Mouse (Mus musculus) adrenal gland, postnatal 4 days (tissue): ENCODE data around the gene Slc4a7. TPM values are rescaled to one million over a fixed set of nuclear protein-coding genes. Genes with fewer than 3 reads are reported as not detected.
"Not testable (repeated sequence)": the region's sequence is repeated elsewhere in the genome, so short reads cannot be mapped to it uniquely, and the experiment has no call there.

ENCODE experiments used
- DNase-seq, 2 experiments: peaks; one replicate each; pipeline ENCODE4 v3.0.0; 2021 to 2022; ENCODE audit warnings: low spot score in 2 of 2, mixed read lengths in 2 of 2
- total RNA-seq, 2 experiments: library from RNA; stranded (reverse); gene quantifications; 2 replicates each; pipeline ENCODE4 v1.2.3; 2021

The Slc4a7 gene
- total RNA-seq, 2 experiments from 2014 or later, result 35.6 to 39.1 TPM

- DNase-seq, result no peak
Measured at GRCm38 (mm10) chr14:14799861-14800260, 97.8 kb downstream of the Slc4a7 start.

DNA sequence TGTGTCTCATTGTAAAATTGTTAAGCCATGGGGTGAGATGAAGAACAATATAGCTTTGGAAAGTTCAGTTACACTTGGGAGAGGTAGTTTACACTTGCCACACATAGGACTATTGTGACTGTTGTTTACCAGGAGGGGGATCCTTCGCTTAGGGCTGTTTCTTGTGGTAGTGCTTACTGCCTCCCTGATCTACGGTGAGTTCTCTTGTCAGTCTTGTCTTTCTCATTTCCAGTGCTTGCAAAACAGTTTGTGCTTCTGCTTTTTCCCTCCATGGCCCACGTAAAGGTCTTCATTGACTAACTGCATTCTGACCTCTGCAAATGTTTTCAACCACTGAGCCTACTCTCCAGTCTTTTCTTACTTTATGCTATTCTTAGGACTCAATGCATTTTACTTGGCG lies 98.3 kb downstream of the Slc4a7 start:
- DNase-seq, result no peak

- DNase-seq, result no peak
Measured at GRCm38 (mm10) chr14:14800810-14801209, 98.7 kb downstream of the Slc4a7 start.

DNA sequence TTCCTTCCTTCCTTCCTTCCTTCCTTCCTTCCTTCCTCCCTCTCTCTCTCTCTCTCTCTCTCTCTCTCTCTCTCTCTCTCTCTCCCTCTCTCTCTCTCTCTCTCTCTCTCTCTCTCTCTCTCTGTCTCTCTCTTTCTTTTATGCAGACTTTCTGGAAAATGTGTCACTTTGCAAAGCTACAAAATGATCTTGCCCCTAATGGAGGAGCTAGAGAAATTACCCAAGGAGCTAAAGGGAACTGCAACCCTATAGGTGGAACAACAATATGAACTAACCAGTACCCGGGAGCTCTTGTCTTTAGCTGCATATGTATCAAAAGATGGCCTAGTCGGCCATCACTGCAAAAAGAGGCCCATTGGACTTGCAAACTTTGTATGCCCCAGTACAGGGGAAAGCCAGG lies 101.0 kb downstream of the Slc4a7 start, which contains the start of gene Nek10:
Gene Nek10 (plus strand): TSS at position 301 of the 400 bp plus-strand sequence.
- not testable (repeated sequence) for DNase-seq

- DNase-seq, result no peak
Measured at GRCm38 (mm10) chr14:14803921-14804517, 101.9 kb downstream of the Slc4a7 start.

DNA sequence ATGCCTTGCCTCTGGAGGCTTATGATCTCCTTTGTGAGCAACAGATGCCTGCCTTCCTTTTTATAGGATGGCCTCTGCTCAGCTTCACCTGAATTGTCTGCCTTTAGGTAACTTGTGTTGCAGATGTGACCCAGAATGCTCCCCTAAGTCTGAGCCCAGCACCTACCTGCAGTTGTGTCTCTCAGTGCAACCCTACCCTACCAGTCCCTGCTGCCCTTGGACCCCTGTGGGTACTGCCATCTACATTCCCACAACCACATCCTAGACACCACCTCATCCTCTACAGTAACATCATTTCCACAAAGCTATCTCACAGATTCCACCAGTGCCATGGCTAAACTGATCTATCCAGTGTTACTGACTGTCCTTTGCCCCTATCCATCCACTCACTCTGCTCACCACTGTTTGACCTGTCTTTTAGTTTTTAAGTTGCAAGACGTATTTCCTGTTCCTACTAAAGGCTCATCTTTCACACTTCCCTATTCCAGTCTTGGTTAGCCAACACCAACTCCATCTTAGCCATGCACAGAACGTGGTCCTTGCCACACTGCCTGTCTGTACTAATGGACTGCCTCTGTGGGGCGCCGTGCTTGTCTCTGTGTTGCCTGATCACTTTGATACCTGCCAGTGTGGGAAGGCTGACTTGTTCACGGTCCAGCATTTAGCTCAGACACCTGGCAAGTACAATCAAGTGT lies 102.6 kb downstream of the Slc4a7 start:
- DNase-seq, result no peak

GRCm38 (mm10) chr14:14832520-14833240 lies 130.6 kb downstream of the Slc4a7 start:
- peak; percentile 24 to 57 for DNase-seq

GRCm38 (mm10) chr14:14833498-14833897 lies 131.4 kb downstream of the Slc4a7 start:
- no peak for DNase-seq

DNA sequence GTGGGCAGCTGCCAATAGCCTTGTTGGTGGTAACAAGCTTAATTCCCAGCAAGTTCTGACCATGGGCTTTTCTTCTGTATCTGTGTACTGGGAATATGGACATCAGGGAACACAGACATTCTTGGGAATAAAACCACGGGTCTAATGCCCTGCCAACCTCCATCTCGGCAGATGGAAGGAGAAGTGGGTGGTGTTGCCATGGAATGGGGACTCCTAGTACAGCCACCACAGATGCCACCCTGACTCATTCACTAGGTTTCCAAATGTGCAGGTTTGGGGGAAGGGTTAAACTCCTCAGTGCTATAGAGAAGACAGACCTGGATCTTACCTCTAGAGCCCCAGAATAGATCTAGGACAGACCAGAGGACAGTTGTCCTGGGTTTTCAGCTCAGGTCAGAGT lies 132.2 kb downstream of the Slc4a7 start:
- DNase-seq, result no peak

DNA sequence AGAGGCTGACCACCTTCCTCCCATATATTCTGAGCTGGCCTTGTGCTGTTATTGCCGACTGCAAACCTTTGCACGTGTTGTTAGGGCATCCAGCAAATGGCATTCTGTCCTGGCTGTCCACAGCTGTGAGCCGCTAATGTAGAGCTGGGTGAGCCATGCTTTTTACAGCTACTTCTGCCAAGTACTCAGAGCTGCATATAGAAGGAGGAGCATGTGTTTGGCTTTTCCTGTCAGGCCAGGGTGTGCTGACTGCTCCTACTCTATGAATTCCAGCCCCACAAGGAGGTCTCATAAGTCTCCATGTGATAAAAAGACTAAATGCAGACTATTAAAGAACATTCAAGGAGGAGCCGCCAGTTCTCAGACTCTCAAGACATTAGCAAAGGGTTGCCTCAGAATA lies 135.5 kb downstream of the Slc4a7 start:
- no peak for DNase-seq

GRCm38 (mm10) chr14:14838109-14838508 lies 136.0 kb downstream of the Slc4a7 start:
- DNase-seq, result no peak

- DNase-seq, result no peak
Measured at GRCm38 (mm10) chr14:14842734-14843530, 140.9 kb downstream of the Slc4a7 start.

Other genes starting within 250 kb of the Slc4a7 start
- under 1 TPM; 0.17 to 0.23 TPM for gene Nek10, start 101.1 kb downstream of the Slc4a7 start, total RNA-seq